Mouse (Mus musculus) G1E (cell line): ENCODE measurements at regions not wholly inside any gene's neighbourhood (a gene's known extent, or its start where the extent isn't known, plus 50 kb on each side); places are given as distances from the start of the nearest gene placed in this dataset.

Experiments used
- CTCF ChIP-seq: IDR thresholded peaks from 2 replicates; pipeline ENCODE4 v1.5.1; 2012; ENCODE audit warnings: low read depth, low read length, inconsistent platforms, mixed read lengths
- GATA1 ChIP-seq: IDR thresholded peaks from 2 replicates; pipeline ENCODE4 v1.6.1; 2012; ENCODE audit warnings: borderline replicate concordance, low read length, inconsistent platforms, mixed read lengths
- GATA2 ChIP-seq: IDR thresholded peaks from 2 replicates; pipeline ENCODE4 v1.6.1; 2012; ENCODE audit warnings: low read depth, low read length, inconsistent platforms, borderline replicate concordance
- POLR2AphosphoS5 ChIP-seq: IDR thresholded peaks from 2 replicates; pipeline ENCODE4 v1.6.1; 2012; ENCODE audit warnings: low read depth, low read length, inconsistent platforms; ENCODE audit not compliant: insufficient replicate concordance

DNA sequence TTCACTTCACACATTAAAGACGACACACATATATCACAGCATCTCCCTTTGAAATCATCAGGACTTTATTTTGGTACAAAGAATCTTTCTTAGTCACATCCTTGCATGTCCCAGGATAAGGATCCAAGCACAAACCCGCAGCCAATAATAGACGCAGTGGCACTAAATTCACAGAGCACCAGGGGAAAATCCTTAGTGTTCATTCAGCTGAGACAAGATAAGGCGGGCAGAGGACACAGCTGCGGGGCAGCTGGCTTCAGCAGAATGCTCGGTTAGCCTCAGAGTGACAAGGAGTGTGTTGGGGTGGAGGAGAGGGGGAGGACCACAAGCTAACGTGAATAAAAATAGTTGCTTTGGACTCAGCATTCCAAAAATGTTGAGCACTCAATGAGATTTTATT, 70.7 kb downstream of the Gm11983 start:
- TF ChIP-seq POLR2AphosphoS5 (no peak), CTCF (no peak), GATA1 (no peak), GATA2 (no peak)
